Mouse (Mus musculus): Measurements from ENCODE around the gene Cd40.

DNA sequence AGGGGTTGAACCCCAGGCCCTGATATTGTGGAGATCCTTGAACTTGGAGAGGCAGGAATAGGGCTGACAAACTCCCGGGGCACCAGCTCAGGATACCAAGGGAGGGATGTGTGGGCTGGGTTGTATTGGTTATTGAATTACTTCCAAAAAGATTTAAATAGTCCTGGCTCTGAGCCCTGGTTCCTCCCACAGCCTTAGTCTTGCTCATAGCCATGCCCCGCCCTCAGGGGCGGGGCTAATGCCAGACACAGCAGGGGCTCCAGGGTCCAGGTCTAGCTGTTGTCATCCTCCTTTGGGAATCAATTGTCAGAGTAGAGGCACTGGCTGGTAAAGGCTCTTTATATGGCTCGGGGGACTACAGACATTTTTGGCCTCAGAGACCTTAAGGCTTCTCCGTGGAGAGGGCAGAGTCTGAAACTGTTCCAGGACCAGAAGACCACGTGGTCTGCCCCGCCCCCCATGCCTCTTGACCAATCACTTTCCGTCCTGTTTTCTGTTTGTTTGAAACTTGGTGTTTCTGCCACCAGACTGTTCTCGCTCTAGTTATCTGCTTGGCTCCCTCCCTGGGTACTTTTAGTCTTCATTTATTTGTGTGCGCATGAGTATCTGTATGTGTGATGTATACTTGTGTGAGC lies 65.9 kb downstream of the Cd40 start:
- TF ChIP-seq CTCF (IDR thresholded peaks at IDR 0.05; ENCODE audit: insufficient read depth, low read depth, low read length) (no peak), POLR2A (IDR thresholded peaks at IDR 0.05; ENCODE audit: insufficient read depth, low read depth, low read length) (no peak)
